Mouse (Mus musculus) testis, postnatal 10 days (tissue): ENCODE data around the gene Pgghg.

ENCODE experiments used
- DNase-seq: peaks from one replicate; pipeline ENCODE4 v3.0.0; 2021; ENCODE audit warnings: low spot score

Gene Pgghg

DNA sequence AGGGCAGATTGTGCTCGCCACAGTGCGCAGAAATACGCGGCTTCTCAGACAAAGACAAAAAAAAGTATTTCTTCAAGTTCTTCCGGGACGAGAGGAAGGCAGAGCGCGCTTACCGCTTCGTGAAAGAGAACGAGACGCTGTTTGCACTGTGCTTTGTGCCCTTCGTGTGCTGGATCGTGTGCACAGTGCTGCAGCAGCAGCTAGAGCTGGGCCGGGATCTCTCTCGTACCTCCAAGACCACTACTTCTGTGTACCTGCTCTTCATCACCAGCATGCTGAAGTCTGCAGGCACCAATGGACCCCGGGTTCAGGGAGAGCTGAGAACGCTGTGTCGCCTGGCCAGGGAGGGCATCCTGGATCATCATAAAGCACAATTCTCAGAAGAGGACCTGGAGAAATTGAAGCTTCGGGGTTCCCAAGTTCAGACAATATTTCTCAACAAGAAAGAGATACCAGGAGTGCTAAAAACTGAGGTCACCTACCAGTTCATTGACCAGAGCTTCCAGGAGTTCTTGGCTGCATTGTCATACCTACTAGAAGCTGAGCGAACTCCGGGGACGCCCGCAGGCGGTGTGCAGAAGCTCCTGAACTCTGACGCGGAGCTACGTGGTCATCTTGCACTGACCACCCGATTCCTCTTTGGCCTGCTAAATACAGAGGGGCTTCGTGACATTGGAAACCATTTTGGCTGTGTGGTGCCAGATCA, 18.0 kb upstream of the Pgghg start:
- DNase-seq: no peak

DNA sequence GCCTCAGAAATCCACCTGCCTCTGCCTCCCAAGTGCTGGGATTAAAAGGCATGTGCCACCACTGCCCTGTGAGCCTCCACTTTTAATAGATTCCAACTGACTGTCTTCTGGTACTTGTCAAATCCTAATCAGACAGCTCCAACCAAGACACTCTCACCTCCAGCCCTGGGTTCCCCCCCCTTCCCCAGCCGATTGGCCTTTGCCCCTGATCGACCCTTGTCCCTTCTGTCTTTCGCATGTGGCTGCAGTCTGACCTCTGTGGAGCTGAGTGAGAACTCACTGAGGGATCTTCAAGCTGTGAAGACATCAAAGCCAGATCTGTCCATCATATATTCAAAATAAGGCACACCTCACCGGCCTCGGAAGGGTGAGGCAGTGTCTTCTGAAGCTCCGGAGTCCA, 14.0 kb upstream of the Pgghg start:
- no peak for DNase-seq

DNA sequence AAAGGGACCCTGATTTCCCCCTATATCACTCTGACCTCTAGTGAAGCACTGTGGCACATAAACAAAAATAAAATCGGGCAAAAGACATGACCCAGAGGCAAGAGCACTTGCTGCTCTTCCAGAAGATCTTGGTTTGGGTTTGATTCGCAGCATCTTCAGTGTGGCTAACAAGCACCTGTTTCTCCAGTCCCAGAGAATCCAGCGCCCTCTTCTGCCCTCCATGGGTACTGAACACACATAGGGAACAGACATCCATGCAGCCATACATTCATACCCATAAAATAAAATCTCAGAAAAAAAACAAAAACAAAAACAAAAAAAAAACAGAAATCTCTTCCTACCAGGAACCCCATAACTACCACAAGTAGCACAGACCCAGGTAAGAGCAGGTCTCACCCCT, 2.8 kb upstream of the Pgghg start:
- no peak for DNase-seq

DNA sequence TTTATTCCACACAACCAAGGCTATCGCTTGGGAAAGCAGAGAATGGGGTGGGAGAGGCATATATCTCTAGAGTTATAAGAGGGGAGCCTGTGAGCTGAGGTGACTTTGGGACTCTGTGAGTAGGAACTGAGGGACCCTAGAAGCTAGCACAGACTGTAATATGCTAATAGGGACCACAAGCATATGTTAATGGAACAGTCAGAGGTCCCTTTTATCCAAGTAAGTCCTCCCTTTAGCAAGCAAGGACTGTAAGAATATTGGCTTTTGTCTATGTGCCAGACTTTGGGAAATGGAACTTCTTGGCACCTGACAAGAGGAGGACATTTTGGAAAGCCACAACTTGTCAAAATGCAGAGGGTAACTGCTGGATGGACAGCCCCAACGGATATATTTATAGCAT, 2.3 kb upstream of the Pgghg start:
- no peak for DNase-seq

DNA sequence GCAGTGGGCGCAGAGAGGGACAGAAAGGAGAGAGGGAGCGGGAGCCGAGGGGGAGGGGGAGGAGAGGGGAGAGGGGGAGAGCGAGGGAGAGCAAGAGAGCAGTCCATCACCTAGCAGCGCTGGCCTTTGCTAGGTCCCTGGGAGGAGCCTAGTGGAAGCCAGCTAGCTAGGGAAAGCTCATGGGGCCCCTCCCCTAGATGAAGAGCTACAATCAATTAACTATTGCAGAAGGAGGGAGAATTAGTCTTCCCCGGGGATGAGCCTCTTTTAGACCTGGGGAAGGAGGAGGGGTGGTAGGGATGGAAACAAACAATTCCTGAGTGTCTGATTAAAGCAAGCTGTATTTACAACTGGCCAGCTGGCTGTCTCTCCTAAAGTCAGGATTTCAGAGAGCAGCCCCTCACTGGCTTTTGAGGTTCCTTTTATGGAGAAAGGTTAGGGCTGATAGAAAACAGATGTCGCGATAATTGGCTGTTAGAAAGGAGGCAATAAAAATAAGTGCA, 1.5 kb upstream of the Pgghg start:
- DNase-seq: peak; percentile 63

DNA sequence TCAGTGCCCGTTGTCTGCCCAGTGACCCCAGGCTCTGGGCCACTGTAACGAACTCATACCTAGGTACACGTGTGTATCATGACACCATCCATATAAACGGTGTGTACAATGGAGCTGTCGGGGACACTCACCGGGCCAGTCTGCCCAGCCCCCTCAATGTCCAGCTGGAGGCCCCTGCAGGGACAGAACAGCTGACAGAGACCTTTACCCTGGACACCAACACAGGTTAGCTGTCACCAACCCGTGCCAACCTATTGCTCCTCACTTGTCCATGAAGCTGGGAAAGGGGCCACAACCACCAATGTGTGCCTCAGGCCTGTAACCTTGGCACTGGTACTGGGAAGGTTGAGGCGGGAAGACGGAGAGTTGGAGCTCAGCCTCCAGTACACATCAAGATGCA, 1.1 kb downstream of the Pgghg start:
- no peak for DNase-seq

DNA sequence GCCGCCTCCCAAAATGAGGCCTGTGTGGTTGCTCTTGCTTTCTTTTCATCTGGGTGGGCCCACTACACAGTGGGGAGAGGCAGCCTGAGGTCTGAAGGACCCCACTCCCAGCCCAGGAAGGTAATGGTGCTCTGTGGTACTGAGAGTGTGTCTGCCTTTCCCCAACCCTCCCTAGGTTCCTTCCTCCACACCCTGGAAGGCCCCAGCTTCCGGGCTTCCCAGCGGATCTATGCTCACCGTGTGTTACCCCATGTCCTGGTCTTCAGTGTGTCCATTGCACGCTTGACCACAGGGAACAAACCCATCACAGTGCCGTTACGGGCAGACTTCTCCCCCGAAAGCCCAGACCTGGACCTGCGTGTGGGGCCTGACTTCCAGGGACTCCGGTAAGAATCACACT, 1.6 kb downstream of the Pgghg start:
- DNase-seq: no peak

DNA sequence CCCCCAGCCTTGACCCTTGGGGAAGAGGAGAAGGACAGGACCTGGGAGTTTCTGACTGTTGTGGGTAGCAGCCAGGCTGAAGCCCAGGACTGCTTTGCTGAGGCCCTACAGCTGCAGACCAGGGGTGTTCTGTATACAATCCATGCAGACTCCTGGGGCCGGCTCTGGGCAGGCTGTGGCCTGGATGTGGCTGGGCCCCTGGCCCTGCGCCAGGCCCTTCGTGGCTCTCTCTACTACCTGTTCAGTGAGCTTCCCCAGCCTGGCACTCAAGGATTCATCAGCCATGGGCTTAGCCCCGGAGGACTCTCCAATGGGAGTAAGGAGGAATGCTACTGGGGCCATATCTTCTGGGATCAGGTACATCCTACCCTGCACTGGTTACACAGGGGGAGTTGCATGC, 2.2 kb downstream of the Pgghg start:
- DNase-seq: no peak

DNA sequence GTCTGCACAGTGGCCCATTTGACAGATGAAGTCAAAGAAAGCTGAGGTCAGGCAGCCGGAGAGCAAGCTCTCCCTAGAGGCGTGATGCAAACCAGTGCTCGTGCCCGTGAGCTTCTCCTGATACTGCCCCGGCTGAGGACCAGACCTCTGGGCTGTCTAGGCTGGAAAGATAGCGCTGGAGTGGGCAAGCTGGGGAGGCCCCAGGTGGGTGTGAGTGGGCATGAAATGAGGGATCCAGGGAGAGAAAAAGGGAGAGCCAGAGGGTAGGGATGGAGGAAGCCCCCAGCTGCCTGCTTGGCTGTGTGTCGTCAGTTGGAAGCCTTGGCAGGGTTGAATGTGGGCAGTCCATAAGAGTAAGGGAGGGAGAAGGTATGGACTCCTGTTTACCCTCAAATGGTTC, 3.0 kb downstream of the Pgghg start:
- no peak for DNase-seq

DNA sequence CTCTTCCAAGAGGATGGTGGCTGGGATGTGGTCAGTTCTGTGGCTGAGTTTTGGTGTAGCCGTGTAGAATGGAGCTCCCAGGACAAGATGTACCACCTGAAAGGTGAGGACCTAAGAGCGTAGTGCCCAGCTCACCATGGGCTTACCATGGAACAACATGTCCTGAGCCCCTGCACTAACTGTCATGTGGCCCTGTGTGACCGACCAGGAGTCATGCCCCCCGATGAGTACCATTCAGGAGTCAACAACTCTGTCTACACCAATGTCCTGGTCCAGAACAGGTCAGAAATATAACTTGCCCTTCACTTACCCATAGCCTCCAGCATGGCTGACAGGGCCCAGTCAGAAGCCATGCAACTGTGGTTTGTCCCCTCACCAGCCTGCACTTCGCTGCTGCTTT, 4.1 kb downstream of the Pgghg start:
- no peak for DNase-seq

DNA sequence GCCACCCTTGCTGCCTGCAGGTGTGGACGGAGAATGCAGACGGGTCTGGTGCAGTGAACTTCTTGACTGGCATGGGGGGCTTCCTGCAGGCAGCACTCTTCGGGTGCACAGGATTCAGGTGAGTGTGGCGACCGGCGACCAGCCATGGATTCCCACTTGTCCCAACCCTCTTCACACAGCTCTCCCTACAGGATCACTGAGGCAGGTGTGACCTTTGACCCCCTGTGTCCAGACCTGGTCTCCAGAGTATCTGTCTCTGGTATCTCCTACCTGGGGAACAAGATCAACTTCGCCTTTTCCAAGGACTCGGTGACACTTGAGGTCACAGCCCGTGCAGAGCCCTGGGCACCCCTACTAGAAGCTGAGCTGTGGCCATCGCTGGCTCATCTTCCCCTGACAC, 5.1 kb downstream of the Pgghg start:
- DNase-seq: no peak

DNA sequence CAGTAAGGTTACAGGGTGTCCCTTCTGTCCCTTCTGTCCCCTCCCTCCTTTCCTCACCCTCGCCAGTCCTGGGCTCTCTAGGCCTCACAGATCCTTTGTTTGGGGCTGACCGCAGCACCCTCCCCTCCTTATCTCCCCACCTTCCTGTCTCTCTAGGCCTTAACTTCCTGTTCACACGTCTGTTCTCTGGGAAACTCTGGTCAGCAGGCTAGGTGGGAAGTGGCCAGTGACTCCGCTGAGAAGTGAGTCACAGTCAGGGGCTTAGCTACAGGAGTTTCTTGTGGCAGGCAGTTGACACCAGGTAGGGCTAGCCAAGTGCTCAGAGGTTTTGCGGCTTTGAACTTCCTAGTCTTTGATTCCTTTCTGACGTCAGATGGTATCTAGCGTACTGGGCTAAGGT, 5.8 kb downstream of the Pgghg start:
- no peak for DNase-seq

DNA sequence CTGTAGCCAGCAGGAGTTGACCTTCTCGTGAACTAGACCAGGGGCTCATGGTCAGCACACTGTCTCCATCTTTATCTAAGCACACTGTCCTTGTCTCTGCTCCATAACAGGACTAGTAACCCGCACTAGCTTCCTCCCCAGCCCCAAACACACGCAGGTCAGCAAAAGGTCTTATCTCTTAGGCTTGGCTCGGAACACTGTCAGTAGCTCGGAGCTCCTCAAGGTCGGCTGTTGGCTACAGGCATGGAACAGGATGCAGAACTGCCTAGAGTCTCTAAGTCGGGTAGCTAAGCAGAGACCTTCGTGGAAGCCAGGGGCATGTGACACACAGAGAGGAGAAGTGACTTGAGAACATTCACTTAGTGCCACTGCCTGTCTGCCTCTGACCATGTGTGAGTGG, 7.0 kb downstream of the Pgghg start:
- DNase-seq: peak; percentile 59

DNA sequence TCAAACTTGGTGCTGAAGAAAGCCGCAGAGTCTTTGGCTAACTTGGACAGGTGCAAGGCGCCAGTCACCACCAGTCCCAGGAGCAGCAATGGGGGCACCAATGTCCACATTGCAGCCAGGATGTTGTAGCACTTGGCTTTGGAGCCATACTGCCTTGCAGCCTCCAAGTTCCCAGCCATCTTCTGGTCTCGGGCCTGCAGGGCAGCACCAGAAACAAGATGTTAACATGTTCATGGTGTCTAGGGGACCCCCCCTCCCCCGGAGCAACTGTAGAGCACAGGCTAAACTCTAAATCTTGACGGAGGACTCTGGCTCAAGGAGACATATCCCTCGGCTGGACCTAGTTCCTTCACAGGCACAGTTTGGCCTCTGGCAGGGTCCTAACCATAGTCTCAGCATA, 8.1 kb downstream of the Pgghg start:
- DNase-seq: no peak

DNA sequence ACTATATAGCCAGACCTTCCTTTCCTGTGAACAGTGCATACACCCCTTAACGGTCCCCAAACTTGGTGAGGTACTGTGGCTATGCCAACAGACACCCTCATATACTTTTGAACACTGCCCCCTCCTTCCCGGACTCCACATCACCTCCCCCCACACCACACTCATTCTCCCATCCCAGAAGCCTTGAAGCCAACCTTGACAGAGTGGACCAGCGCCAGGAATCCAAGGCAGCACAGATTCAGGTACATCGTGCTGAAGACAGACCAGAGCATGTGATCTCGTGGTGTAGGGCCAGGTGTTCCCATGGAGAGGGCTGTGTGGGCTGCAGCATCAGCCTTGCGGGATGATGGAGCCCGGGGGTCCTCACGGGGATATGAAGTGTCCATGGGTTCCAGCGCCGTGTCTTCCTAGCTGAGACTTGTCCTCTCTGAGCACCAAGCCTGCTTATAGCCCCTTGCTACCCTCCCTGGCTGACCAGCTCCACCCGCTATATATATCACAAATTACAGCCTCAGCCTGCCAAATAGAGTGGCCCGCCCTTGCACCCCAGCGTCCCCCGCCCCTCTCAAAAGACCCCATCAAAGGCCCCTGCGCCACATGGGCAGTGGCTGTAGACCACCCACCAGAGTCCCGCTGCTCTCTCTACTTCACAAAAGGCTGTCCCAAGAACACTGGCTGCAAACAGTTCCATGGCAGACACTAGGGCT, 8.8 kb downstream of the Pgghg start, which contains the start of gene Ifitm5:
TSS of gene Ifitm5 (minus strand) at position 468 of the 707 bp plus-strand sequence.
- DNase-seq: no peak

DNA sequence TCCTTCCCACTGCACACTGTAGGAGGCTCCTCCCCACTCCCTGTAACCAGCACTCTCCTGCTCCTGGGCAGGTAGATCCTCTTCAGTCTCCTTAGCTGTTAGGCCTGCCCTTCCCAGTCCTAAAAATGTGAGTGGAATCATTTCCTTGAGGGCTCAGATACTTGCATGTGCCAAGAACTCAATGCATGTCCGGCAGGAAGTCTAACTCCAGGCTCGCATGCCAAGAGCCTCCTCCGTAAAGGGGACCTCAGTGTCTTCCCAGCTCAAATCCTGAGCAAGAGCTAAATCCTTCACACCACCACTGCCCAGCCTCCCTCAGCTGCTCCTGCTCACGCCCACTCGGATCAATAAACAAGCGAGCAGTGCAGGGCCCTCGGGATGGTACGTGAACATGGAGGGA, 9.9 kb downstream of the Pgghg start:
- no peak for DNase-seq

DNA sequence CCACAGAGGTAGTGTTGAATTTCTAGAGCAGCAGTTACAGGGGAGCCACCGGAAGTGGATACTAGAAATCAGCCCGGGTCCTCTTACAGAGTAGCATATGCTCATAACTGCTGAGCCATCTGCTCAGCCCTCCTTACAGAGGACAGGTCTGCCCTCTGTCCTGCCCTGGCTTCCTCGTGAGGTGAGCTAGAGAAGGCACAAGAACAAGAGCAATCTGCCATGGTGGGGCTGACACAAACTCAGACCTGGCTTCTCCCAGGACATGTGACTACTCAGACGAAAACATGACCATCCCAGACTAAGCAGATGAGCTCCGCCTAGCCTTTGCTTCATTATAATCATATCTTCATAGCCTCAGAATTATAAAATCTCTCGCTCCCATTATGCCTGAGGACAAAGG, 10.6 kb downstream of the Pgghg start:
- DNase-seq: no peak

DNA sequence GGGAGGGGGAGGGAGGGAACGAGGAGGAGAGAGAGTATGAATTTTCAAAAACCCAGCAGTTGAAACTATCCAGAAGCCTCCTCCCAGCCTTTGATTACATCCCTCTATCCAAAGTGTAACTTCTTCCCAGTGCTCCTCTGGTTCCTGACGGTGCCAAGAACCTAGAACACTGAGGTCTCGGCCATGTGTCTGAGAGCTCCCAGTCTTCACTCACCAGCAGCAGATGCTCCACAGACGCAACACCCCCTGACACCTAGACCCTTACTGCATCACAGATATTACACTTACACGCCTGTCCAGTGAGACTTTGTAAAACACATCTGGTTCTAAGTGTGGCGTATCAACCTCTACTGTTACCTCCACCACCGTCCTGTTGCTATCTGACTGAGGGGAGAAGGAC, 11.2 kb downstream of the Pgghg start:
- DNase-seq: no peak

DNA sequence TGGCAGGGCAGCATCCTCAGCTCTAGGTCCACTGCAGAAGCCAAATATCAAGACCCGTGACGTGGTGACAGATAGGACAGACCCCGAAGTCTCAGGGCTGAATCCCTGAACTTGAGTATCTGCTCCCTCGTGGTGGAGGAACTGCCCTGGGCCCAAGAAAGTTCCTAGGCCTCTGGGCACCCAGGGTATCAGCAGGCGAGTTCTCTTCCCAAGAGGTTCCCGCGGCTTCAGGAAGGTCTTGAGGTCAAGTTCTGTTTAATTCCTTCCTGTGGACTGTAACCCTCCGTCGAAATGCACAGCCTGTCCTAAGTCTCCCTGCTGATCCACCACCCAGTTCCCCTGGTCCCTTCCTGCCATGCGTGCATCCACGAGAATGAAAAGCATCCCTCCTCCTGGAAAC, 11.9 kb downstream of the Pgghg start:
- no peak for DNase-seq

DNA sequence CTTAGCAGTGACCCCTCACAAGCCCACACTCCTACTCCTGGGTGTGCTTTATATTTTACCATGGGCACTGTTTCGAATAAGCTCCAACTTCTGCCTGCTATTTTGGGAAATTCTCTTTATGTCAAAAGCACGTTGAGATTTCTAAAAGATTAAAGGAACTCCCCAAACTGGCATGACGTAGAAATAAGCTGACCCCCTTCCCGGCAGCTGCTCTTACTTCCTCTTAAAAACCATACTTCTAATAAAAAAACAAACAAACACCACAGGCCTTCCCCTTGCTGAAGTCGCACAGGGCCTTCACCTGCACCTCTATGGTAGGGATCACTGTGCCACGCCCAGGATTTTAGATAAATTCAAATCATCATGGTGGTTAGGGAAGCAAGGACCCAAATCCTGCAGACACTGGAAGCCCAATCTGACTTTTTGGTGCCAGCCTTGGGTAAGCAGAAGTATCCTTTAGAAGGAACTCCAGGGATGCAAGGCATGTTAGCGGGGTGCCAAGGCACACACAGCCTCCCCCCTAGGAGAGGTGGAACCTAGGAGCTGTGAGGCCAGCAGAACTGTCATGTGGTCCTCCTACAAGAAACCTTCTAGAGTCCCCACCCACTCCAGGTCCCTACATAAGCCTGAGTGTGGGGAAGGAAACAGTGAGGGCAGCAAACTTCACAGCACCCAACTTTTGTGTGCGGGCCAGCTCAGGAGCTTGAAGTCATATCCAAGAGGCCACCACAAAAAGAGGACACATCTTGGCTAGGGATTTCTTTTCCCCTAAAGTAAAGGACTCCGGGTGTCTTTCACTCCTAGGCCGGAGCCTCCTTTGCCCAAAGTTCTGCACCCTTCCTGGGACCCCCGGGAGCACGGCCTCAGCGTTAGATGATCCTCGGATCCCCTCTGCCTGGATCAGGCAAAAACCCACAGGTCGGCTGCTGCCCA, 12.9 kb downstream of the Pgghg start:
- DNase-seq: no peak

DNA sequence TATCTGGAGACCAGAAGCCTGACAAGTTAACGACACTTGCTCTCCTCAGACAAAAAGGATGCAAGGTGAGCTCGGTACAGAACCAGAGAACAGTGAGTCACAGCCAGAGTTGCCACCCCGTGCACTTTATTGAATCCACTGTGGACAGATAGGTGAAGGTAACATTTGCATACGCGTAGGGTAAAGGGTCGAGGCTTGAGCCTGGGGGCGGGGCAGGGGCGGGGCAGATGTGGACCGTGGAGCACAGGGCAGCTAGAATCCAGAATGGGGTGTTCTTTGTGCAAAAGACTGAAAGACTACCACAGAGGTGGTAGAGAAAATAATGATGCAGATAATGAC, 13.5 kb downstream of the Pgghg start:
- no peak for DNase-seq

DNA sequence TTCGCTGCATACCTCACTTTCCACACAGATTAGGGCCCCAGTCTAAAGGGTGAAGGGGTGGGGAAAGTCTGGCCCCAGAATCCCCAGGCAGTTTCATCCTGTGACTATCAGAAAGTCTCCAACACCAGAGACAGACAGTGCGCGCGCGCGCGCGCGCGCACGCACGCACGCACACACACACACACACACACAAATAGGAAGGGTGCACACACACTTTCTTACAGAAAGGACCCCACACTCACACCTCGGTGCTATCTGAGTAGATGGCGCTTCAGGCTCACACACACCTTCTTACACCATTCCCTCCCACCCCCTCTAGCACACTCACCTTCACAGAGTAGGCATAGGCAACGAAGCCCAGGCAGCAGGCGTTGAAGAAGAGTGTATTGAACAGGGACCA, 14.2 kb downstream of the Pgghg start:
- no peak for DNase-seq
